Mouse (Mus musculus): ENCODE measurements around the gene Tmc7. TPM values are rescaled to one million over a fixed set of nuclear protein-coding genes. Genes with fewer than 3 reads are reported as not detected.
A peak's percentile ranks its signal among the peaks of the same experiment; 100 is the strongest.

Tmc7 gene
- total and polyA plus RNA-seq, 3 experiments, result not detected

DNA sequence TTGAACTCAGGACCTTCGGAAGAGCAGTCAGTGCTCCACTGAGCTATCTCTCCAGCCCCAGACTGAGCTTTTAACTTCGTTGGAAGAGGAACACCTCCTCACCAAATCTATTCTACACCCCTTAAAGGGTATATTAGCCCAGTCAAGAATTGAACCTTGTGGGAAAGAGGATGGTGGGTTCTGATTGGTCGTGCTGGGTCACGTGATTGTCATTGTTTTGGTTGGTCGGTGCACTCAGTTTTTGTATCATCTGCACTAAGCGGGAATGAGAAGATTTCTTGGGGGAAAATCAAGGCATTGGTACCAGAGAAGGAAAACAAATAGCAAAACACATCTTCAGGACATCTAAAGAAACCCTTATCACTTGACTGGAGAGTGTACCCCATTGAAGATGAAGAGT lies 36.6 kb upstream of the Tmc7 start:
- H3K27ac ChIP-seq (ENCODE audit: control insufficient read depth, low read depth, low read length), result no peak overlapping the region
- H3K79me2 ChIP-seq (ENCODE audit: control insufficient read depth, insufficient read depth, low read length, poor library complexity), result no peaks in the 10 kb centered on the region
- H3K9ac ChIP-seq (ENCODE audit: control insufficient read depth, low read depth, low read length, poor library complexity, severe bottlenecking), result no peak overlapping the region
- no peaks in the 10 kb centered on the region for H3K9me3 ChIP-seq (replicated peaks; ENCODE audit: insufficient read depth, low read length)
- H3K4me3 ChIP-seq (ENCODE audit: control insufficient read depth in 1 of 2, insufficient read depth in 1 of 2, low read depth in 2 of 2, low read length in 2 of 2), result no peak overlapping the region
- no peaks in the 10 kb centered on the region for H3K36me3 ChIP-seq (ENCODE audit: control insufficient read depth in 1 of 2, insufficient read depth in 2 of 2, low read length in 2 of 2)
- H3K4me1 ChIP-seq (ENCODE audit: control insufficient read depth in 1 of 2, insufficient read depth in 2 of 2, low read length in 2 of 2), result no peaks in the 10 kb centered on the region
- TF ChIP-seq CHD1 (IDR thresholded peaks at IDR 0.05; ENCODE audit: low read depth, low read length) (no peak), USF1 (IDR thresholded peaks at IDR 0.05; ENCODE audit: low read depth, low read length) (0 out of 2 replicates have a peak, but pooled peaks have one; percentile 43)
- no peaks in the 10 kb centered on the region for H3K27me3 ChIP-seq (ENCODE audit: control insufficient read depth in 1 of 2, insufficient read depth in 2 of 2, low read length in 2 of 2)
- DNase-seq (ENCODE audit: low read depth, low spot score), result no peak

DNA sequence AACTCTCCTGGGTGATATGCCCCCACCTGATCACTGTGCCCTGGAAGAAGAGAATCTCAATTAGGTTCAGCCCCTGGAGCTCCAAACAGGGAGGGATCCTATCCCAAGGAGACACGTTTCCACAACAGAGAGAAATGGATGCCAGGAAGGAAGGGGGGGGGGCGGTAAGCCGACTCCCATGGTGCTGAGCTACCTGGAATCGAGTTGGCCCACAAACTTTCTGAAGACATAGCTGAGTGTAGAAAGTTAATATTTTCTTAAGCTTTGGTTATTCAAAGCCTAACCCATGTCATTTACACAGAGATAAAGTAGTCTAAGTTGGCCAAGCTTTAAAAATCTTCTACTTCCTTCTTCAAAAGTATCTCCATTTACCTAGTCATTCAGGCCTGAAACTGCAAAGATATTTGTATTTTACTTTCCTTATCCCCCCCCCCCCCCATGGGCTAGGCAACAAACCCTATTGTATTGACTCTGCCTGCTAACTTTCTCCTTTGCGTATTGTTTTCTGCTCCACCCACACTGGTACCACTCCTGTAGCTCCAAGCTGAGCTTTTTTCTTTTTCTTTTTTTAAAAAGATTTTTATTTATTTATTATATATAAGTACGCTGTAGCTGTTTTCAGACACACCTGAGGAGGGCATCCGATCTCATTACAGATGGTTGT lies 35.8 kb upstream of the Tmc7 start:
- DNase-seq (ENCODE audit: low read depth, low spot score), result no peak

DNA sequence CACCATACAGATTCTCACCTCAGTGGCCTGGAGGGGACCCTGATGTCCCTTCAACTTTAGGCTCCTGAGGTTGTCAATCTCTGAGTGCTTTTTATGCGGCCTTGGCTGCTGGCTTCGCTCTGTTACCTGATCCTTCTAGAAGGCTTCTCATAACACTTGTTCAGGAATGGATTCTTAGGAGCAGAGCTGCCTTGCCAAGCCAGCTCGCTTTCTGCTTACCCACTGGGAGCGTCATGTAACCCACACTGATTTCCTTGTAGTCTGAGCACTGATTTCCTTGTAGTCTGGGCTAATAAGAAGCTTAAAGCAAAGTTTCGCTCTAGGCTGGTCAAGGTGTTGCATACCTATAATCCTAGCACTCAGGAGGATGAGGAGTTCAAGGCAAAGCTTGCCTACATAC lies 33.6 kb upstream of the Tmc7 start:
- Histone ChIP-seq H3K79me2 (ENCODE audit: control insufficient read depth, insufficient read depth, low read length, poor library complexity) (no peaks in the 10 kb centered on the region), H3K36me3 (ENCODE audit: control insufficient read depth in 1 of 2, insufficient read depth in 2 of 2, low read length in 2 of 2) (no peaks in the 10 kb centered on the region), H3K9ac (ENCODE audit: control insufficient read depth, low read depth, low read length, poor library complexity, severe bottlenecking) (no peak overlapping the region), H3K27ac (ENCODE audit: control insufficient read depth, low read depth, low read length) (no peak overlapping the region), H3K9me3 (replicated peaks; ENCODE audit: insufficient read depth, low read length) (no peaks in the 10 kb centered on the region), H3K4me3 (ENCODE audit: control insufficient read depth in 1 of 2, insufficient read depth in 1 of 2, low read depth in 2 of 2, low read length in 2 of 2) (no peak overlapping the region), H3K4me1 (ENCODE audit: control insufficient read depth in 1 of 2, insufficient read depth in 2 of 2, low read length in 2 of 2) (no peaks in the 10 kb centered on the region), H3K27me3 (ENCODE audit: control insufficient read depth in 1 of 2, insufficient read depth in 2 of 2, low read length in 2 of 2) (no peaks in the 10 kb centered on the region)
- no peak for DNase-seq (ENCODE audit: low read depth, low spot score)
- TF ChIP-seq NRF1 (IDR thresholded peaks at IDR 0.05; ENCODE audit: insufficient read depth, low read depth, low read length, poor library complexity, severe bottlenecking) (no peak), GATA1 (IDR thresholded peaks at IDR 0.05; ENCODE audit: low read depth, low read length) (no peak)

More for the DNA sequence above, 35.8 kb upstream of the Tmc7 start:
- no peaks in the 10 kb centered on the region for H3K27me3 ChIP-seq (ENCODE audit: control insufficient read depth in 1 of 2, insufficient read depth in 2 of 2, low read length in 2 of 2)
- no peak overlapping the region for H3K4me3 ChIP-seq (ENCODE audit: control insufficient read depth in 1 of 2, insufficient read depth in 1 of 2, low read depth in 2 of 2, low read length in 2 of 2)
- H3K36me3 ChIP-seq (ENCODE audit: control insufficient read depth in 1 of 2, insufficient read depth in 2 of 2, low read length in 2 of 2), result no peaks in the 10 kb centered on the region
- TF ChIP-seq TAL1 (IDR thresholded peaks at IDR 0.05; ENCODE audit: low read length) (no peak), SMC3 (IDR thresholded peaks at IDR 0.05; ENCODE audit: low read depth, low read length) (no peak), RCOR1 (IDR thresholded peaks at IDR 0.05; ENCODE audit: low read depth, low read length) (no peak), POLR2AphosphoS2 (IDR thresholded peaks at IDR 0.05; ENCODE audit: low read length) (no peak), MYC (IDR thresholded peaks at IDR 0.05; ENCODE audit: low read depth, low read length) (no peak), MXI1 (IDR thresholded peaks at IDR 0.05; ENCODE audit: low read depth, low read length) (no peak), POLR2A (IDR thresholded peaks at IDR 0.05; ENCODE audit: control insufficient read depth in 1 of 2, insufficient read depth in 1 of 2, low read depth in 1 of 2, low read length in 2 of 2, poor library complexity in 1 of 2) (no peak), POLR2AphosphoS5 (IDR thresholded peaks at IDR 0.05; ENCODE audit: borderline replicate concordance, low read depth, low read length) (no peak)
- H3K27ac ChIP-seq (ENCODE audit: control insufficient read depth, low read depth, low read length), result no peak overlapping the region
- H3K9me3 ChIP-seq (replicated peaks; ENCODE audit: insufficient read depth, low read length), result no peaks in the 10 kb centered on the region
- no peaks in the 10 kb centered on the region for H3K4me1 ChIP-seq (ENCODE audit: control insufficient read depth in 1 of 2, insufficient read depth in 2 of 2, low read length in 2 of 2)
- no peaks in the 10 kb centered on the region for H3K79me2 ChIP-seq (ENCODE audit: control insufficient read depth, insufficient read depth, low read length, poor library complexity)
- no peak overlapping the region for H3K9ac ChIP-seq (ENCODE audit: control insufficient read depth, low read depth, low read length, poor library complexity, severe bottlenecking)

Data from MEL (cell line).